Mouse (Mus musculus): Measurements from ENCODE around the gene Aes. TPM values are rescaled to one million over a fixed set of nuclear protein-coding genes. Genes with fewer than 3 reads are reported as not detected.

The Aes gene
- polyA plus RNA-seq, 1 experiment from 2014 or later: 473 TPM

DNA sequence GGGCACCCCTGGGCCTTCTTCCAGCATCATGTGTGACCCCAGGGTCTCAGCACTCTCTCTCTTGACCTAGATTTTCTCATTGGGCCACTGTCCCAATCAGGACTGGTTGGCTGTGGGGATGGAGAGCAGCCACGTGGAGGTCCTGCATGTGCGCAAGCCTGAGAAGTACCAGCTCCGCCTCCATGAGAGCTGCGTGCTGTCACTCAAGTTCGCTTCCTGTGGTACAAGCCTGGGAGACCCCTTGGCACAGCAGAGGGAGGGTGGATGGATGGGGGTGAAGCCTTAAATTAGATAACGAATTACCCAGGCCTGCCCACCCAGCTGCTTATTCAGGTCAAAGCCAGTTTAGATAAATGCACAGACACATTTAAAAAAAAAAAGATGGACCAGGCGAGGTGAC is 29.5 kb downstream of the Aes start:
- H3K9me3 ChIP-seq (ENCODE audit: control insufficient read depth, low read length): no peaks in the 10 kb centered on the region
- no peak overlapping the region for H3K4me3 ChIP-seq (ENCODE audit: low read length)
- WGBS: 72% methylated on average over 7 of the region's 7 CpGs
- no peaks in the 10 kb centered on the region; the same call in 1 of the 2 replicates for H3K27me3 ChIP-seq (replicated peaks; ENCODE audit: control insufficient read depth, insufficient read depth, low read length)
- no peak for ATAC-seq
- H3K4me2 ChIP-seq (ENCODE audit: low read depth, low read length): no peak overlapping the region
- no peak overlapping the region for H3K27ac ChIP-seq (ENCODE audit: low read length)
- H3K4me1 ChIP-seq (ENCODE audit: control insufficient read depth, insufficient read depth, low read length): peaks cover 2% of the 10 kb centered on the region; the same call in 1 of the 2 replicates
- H3K9ac ChIP-seq (ENCODE audit: low read depth, low read length): no peak overlapping the region
- peaks cover 2% of the 10 kb centered on the region; the same call in 1 of the 2 replicates for H3K36me3 ChIP-seq (ENCODE audit: control insufficient read depth, insufficient read depth, low read length)

DNA sequence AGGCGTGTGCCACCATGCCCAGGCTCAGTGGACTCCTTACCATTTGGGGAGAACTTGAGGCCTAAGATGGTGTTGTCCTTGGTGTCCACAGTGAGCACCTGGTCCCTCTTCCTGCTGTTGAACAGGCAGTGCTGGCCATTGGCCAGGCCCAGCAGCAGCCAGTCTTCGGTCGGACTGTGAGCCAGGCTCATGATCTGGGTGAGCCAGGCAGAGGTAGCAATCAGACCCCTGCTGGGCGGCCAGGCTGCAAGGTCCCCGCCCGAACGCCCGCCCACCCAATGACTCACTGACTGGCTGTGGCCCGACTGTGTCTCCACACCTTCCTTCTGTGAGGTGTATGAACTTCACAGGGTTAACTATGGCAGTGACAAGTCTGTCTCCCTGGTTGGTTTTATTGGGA is 32.6 kb downstream of the Aes start:
- Histone ChIP-seq H3K9me3 (ENCODE audit: control insufficient read depth, low read length) (no peaks in the 10 kb centered on the region), H3K4me3 (ENCODE audit: low read length) (no peak overlapping the region), H3K27me3 (replicated peaks; ENCODE audit: control insufficient read depth, insufficient read depth, low read length) (peaks cover 5% of the 10 kb centered on the region; the same call in 1 of the 2 replicates), H3K4me2 (ENCODE audit: low read depth, low read length) (no peak overlapping the region), H3K36me3 (ENCODE audit: control insufficient read depth, insufficient read depth, low read length) (no peaks in the 10 kb centered on the region; the same call in 1 of the 2 replicates), H3K27ac (ENCODE audit: low read length) (no peak overlapping the region), H3K4me1 (ENCODE audit: control insufficient read depth, insufficient read depth, low read length) (peaks cover 18% of the 10 kb centered on the region), H3K9ac (ENCODE audit: low read depth, low read length) (no peak overlapping the region)
- no peak for ATAC-seq
- 54% methylated on average over 9 of the region's 9 CpGs for WGBS

DNA sequence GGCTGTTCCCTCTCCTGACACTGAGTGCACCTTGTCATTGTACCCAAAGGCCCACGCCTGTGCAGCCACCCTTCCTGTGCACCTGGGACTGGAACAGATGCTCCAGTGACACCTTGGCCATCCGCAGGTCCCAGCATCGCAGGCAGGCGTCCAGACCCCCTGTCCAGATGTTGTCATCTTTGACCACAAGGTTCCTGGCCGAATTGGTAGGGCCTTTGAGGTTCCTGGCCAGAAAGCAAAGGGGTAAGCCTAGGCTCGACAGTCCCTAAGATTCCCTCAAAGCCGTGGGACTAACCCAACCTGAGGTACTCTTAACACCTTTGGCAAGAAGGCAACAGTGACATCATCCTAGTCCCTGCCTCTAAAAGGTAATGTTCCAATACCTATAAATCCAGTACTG is 33.3 kb downstream of the Aes start:
- no peaks in the 10 kb centered on the region for H3K36me3 ChIP-seq (ENCODE audit: control insufficient read depth, insufficient read depth, low read length)
- 75% methylated on average over 7 of the region's 7 CpGs for WGBS
- peaks cover 5% of the 10 kb centered on the region; the same call in 1 of the 2 replicates for H3K27me3 ChIP-seq (replicated peaks; ENCODE audit: control insufficient read depth, insufficient read depth, low read length)
- no peaks in the 10 kb centered on the region for H3K9me3 ChIP-seq (ENCODE audit: control insufficient read depth, low read length)
- no peak overlapping the region for H3K27ac ChIP-seq (ENCODE audit: low read length)
- no peak overlapping the region for H3K4me3 ChIP-seq (ENCODE audit: low read length)
- no peak overlapping the region for H3K9ac ChIP-seq (ENCODE audit: low read depth, low read length)
- H3K4me2 ChIP-seq (ENCODE audit: low read depth, low read length): no peak overlapping the region
- ATAC-seq: no peak
- H3K4me1 ChIP-seq (ENCODE audit: control insufficient read depth, insufficient read depth, low read length): peaks cover 26% of the 10 kb centered on the region

DNA sequence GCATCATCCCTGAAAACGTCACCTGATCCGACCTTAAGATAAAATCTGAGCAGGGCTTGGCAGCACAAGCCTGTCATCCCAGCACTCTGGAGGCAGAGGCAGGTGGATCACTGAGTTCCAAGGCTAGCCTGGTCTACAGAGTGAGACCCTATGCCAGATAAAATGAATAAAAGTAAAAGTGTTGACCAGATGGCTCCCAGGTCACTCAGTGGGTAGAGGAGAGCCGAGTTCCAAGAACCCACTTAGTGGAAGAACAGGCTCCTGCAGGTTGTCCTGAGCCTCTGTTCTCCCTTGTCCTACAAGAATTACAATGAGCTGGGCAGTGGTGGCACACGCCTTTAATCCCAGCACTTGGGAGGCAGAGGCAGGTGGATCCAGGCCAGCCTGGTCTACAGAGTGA is 33.9 kb downstream of the Aes start:
- ATAC-seq: no peak
- no peaks in the 10 kb centered on the region for H3K9me3 ChIP-seq (ENCODE audit: control insufficient read depth, low read length)
- H3K27me3 ChIP-seq (replicated peaks; ENCODE audit: control insufficient read depth, insufficient read depth, low read length): peaks cover 5% of the 10 kb centered on the region; the same call in 1 of the 2 replicates
- peaks cover 31% of the 10 kb centered on the region for H3K4me1 ChIP-seq (ENCODE audit: control insufficient read depth, insufficient read depth, low read length)
- no peaks in the 10 kb centered on the region for H3K36me3 ChIP-seq (ENCODE audit: control insufficient read depth, insufficient read depth, low read length)
- H3K4me3 ChIP-seq (ENCODE audit: low read length): no peak overlapping the region
- no peak overlapping the region for H3K4me2 ChIP-seq (ENCODE audit: low read depth, low read length)
- H3K27ac ChIP-seq (ENCODE audit: low read length): no peak overlapping the region
- no peak overlapping the region for H3K9ac ChIP-seq (ENCODE audit: low read depth, low read length)
- 64% methylated on average over 4 of the region's 4 CpGs for WGBS

DNA sequence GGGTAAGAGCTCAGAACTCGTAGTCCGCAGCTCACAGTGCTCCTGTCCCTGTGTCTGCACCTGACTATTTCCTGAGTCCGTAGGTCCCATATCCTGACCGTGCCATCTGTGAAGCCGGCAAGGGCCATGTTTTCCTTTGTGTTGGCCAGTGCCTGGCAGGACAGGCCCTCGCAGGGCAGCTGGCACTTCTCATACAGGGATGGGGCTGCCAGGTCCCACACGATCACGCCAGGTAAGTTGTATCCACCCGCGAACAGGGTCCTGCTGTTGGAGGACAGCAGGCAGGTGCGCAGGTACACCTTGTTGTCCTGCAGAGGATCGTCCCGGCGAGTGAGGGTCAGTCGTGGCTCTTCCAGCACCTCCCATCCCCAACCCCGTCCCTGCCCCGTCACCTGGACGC is 34.6 kb downstream of the Aes start:
- H3K36me3 ChIP-seq (ENCODE audit: control insufficient read depth, insufficient read depth, low read length): no peaks in the 10 kb centered on the region
- H3K4me2 ChIP-seq (ENCODE audit: low read depth, low read length): no peak overlapping the region
- 70% methylated on average over 18 of the region's 18 CpGs for WGBS
- H3K9me3 ChIP-seq (ENCODE audit: control insufficient read depth, low read length): no peaks in the 10 kb centered on the region
- no peak overlapping the region for H3K4me3 ChIP-seq (ENCODE audit: low read length)
- no peak overlapping the region for H3K27ac ChIP-seq (ENCODE audit: low read length)
- ATAC-seq: no peak
- H3K27me3 ChIP-seq (replicated peaks; ENCODE audit: control insufficient read depth, insufficient read depth, low read length): peaks cover 5% of the 10 kb centered on the region; the same call in 1 of the 2 replicates
- peaks cover 31% of the 10 kb centered on the region for H3K4me1 ChIP-seq (ENCODE audit: control insufficient read depth, insufficient read depth, low read length)
- H3K9ac ChIP-seq (ENCODE audit: low read depth, low read length): no peak overlapping the region

DNA sequence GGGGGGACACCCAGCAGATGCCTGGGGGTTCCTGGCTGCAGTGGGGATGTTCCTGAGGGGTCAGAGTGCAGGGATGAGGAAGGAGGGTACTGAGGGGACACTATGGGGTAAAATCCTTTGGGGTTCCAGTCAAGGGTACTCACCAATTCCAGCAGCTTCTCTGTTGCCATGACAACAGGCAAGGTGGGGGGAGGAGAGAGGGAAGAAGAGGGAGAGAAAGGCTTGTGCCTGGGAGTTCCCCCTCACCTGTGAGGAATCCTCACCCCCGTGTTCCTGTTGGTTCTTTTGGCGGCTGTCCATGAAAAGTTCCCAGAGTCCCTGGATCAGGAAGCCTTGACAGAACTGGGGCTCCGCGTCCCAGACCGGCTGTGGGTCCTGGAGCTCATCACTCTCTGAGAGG is 36.3 kb downstream of the Aes start:
- WGBS: 55% methylated on average over 5 of the region's 5 CpGs
- ATAC-seq: no peak
- peaks cover 37% of the 10 kb centered on the region for H3K4me1 ChIP-seq (ENCODE audit: control insufficient read depth, insufficient read depth, low read length)
- H3K9ac ChIP-seq (ENCODE audit: low read depth, low read length): peak overlapping the region; percentile 58
- H3K36me3 ChIP-seq (ENCODE audit: control insufficient read depth, insufficient read depth, low read length): no peaks in the 10 kb centered on the region
- H3K27ac ChIP-seq (ENCODE audit: low read length): no peak overlapping the region
- H3K27me3 ChIP-seq (replicated peaks; ENCODE audit: control insufficient read depth, insufficient read depth, low read length): peaks cover 5% of the 10 kb centered on the region; the same call in 1 of the 2 replicates
- no peak overlapping the region for H3K4me3 ChIP-seq (ENCODE audit: low read length)
- H3K4me2 ChIP-seq (ENCODE audit: low read depth, low read length): no peak overlapping the region
- H3K9me3 ChIP-seq (ENCODE audit: control insufficient read depth, low read length): no peaks in the 10 kb centered on the region

DNA sequence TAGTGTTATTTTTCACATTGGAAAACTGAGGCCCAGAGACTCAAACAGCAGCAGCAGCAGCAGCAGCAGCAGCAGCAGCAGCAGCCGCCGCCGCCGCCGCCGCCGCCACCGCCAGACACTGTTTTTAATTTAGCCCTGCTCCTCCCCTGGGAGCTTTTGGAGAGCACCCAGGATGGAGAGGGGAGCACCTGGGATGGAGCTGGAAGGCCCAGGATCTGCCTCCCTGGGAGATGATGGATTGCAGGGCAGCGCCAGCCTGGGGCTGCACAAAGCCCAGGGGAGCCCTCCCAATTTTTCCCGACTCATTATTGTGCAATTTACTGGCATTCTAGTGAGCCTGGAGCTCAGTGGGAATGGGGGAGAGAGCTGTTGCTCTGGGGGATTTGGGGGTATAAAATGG is 37.3 kb downstream of the Aes start:
- peak overlapping the region; percentile 34 for H3K4me3 ChIP-seq (ENCODE audit: low read length)
- peak overlapping the region; percentile 76 for H3K27ac ChIP-seq (ENCODE audit: low read length)
- ATAC-seq: no peak
- 29% methylated on average over 10 of the region's 10 CpGs for WGBS
- H3K9ac ChIP-seq (ENCODE audit: low read depth, low read length): peak overlapping the region; percentile 58
- peak overlapping the region; percentile 48 for H3K4me2 ChIP-seq (ENCODE audit: low read depth, low read length)
- H3K4me1 ChIP-seq (ENCODE audit: control insufficient read depth, insufficient read depth, low read length): peaks cover 46% of the 10 kb centered on the region
- H3K9me3 ChIP-seq (ENCODE audit: control insufficient read depth, low read length): no peaks in the 10 kb centered on the region
- H3K27me3 ChIP-seq (replicated peaks; ENCODE audit: control insufficient read depth, insufficient read depth, low read length): peaks cover 5% of the 10 kb centered on the region; the same call in 1 of the 2 replicates
- no peaks in the 10 kb centered on the region for H3K36me3 ChIP-seq (ENCODE audit: control insufficient read depth, insufficient read depth, low read length)

DNA sequence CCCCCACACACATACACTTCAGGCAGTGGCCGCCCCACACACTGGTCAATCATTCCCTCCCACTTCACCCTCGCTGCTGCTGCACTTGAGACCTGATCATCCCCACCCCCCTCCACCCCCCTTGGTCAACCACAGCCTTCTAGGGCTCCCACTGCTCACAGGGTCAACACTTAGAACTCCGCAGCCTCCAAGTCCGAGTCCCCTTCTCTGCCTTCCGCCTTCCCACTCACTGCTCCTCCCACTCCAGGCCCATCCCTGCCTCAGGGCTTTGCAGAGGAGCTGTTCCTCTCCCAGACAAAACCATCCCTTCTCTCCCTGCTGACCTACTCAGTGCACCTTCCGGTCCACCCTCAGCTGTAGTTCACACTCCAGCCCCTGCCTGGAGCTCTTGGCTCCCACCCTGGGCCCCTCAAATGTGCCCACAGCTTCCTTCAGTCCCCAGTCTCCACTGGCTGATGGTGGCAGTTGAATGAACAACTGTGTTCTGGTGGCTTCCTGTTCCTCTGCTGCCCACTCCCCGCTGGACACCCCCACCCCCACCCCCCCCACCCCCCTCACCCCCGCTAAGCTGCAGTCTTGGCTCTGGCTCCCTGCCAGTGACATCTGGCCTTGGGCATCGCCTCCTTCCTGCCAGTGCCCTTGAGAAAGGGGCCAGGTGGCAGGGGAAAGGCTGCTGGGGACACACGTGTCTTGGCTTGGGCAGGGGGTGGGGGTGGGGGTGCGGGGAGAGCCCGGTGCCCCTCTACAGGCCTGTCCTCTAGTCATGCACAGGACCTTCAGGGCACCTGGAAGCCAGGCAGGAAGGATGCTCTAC is 38.1 kb downstream of the Aes start:
- H3K27me3 ChIP-seq (replicated peaks; ENCODE audit: control insufficient read depth, insufficient read depth, low read length): peaks cover 5% of the 10 kb centered on the region; the same call in 1 of the 2 replicates
- peak overlapping the region; percentile 58 for H3K9ac ChIP-seq (ENCODE audit: low read depth, low read length)
- peaks cover 49% of the 10 kb centered on the region for H3K4me1 ChIP-seq (ENCODE audit: control insufficient read depth, insufficient read depth, low read length)
- no peaks in the 10 kb centered on the region for H3K9me3 ChIP-seq (ENCODE audit: control insufficient read depth, low read length)
- 6% methylated on average over 11 of the region's 12 CpGs for WGBS
- H3K36me3 ChIP-seq (ENCODE audit: control insufficient read depth, insufficient read depth, low read length): no peaks in the 10 kb centered on the region
- H3K27ac ChIP-seq (ENCODE audit: low read length): peak overlapping the region; percentile 76
- H3K4me2 ChIP-seq (ENCODE audit: low read depth, low read length): peak overlapping the region; percentile 48
- H3K4me3 ChIP-seq (ENCODE audit: low read length): peak overlapping the region; percentile 34
- peak; percentile 43 for ATAC-seq

DNA sequence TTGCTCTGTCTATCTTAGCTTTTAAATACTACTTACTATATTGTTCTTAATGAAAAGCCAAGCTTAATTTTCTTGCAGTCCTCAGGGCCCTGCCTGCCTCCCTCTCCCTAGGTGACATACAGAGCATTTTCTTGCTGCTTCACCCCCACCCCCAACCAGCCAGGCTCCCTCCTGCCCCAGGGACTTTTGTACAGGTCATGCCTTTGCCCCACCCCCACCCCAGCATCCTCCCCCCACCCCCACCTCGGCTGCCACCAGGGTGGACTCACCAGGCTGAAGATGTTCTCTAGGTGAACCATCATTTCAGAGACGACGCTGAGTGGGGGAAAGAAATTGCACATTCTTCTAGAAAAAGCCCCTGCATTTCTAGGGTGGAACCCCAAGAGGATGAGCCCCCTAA is 39.1 kb downstream of the Aes start:
- H3K9ac ChIP-seq (ENCODE audit: low read depth, low read length): no peak overlapping the region
- H3K4me1 ChIP-seq (ENCODE audit: control insufficient read depth, insufficient read depth, low read length): peaks cover 54% of the 10 kb centered on the region
- H3K9me3 ChIP-seq (ENCODE audit: control insufficient read depth, low read length): no peaks in the 10 kb centered on the region
- no peak overlapping the region for H3K4me3 ChIP-seq (ENCODE audit: low read length)
- no peak for ATAC-seq
- H3K4me2 ChIP-seq (ENCODE audit: low read depth, low read length): no peak overlapping the region
- WGBS: 43% methylated on average over 3 of the region's 3 CpGs
- H3K27me3 ChIP-seq (replicated peaks; ENCODE audit: control insufficient read depth, insufficient read depth, low read length): peaks cover 5% of the 10 kb centered on the region; the same call in 1 of the 2 replicates
- H3K27ac ChIP-seq (ENCODE audit: low read length): no peak overlapping the region
- H3K36me3 ChIP-seq (ENCODE audit: control insufficient read depth, insufficient read depth, low read length): no peaks in the 10 kb centered on the region

Data from intestine, embryonic 16.5 days (tissue).